Mouse (Mus musculus): Measurements from ENCODE around the gene Atp2b2.

The Atp2b2 gene

GRCm38 (mm10) chr6:114012834-114013233 is 29.6 kb downstream of the Atp2b2 start:
- DNase-seq (ENCODE audit: low read depth): no peak

- DNase-seq (ENCODE audit: low read depth): no peak
Observed at GRCm38 (mm10) chr6:114011976-114012375, 30.4 kb downstream of the Atp2b2 start.

GRCm38 (mm10) chr6:114003796-114004195 is 38.6 kb downstream of the Atp2b2 start:
- no peak for DNase-seq (ENCODE audit: low read depth)

GRCm38 (mm10) chr6:114000928-114001327 is 41.5 kb downstream of the Atp2b2 start:
- DNase-seq (ENCODE audit: low read depth): no peak

- no peak for DNase-seq (ENCODE audit: low read depth)
Observed at GRCm38 (mm10) chr6:114000304-114000703, 42.1 kb downstream of the Atp2b2 start.

GRCm38 (mm10) chr6:113998413-113998812 is 44.0 kb downstream of the Atp2b2 start:
- no peak for DNase-seq (ENCODE audit: low read depth)

- no peak for DNase-seq (ENCODE audit: low read depth)
Observed at GRCm38 (mm10) chr6:113994176-113994575, 48.2 kb downstream of the Atp2b2 start.

GRCm38 (mm10) chr6:113992101-113992500 is 50.3 kb downstream of the Atp2b2 start:
- no peak for DNase-seq (ENCODE audit: low read depth)

GRCm38 (mm10) chr6:113991482-113991881 is 50.9 kb downstream of the Atp2b2 start:
- DNase-seq (ENCODE audit: low read depth): no peak

GRCm38 (mm10) chr6:113990044-113990443 is 52.4 kb downstream of the Atp2b2 start:
- no peak for DNase-seq (ENCODE audit: low read depth)

GRCm38 (mm10) chr6:113988521-113988920 is 53.9 kb downstream of the Atp2b2 start:
- DNase-seq (ENCODE audit: low read depth): no peak

GRCm38 (mm10) chr6:113986671-113987070 is 55.7 kb downstream of the Atp2b2 start:
- no peak for DNase-seq (ENCODE audit: low read depth)

GRCm38 (mm10) chr6:113978673-113979072 is 63.7 kb downstream of the Atp2b2 start:
- DNase-seq (ENCODE audit: low read depth): no peak

- no peak for DNase-seq (ENCODE audit: low read depth)
Observed at GRCm38 (mm10) chr6:113978091-113978650, 64.2 kb downstream of the Atp2b2 start.

- DNase-seq (ENCODE audit: low read depth): no peak
Observed at GRCm38 (mm10) chr6:113970900-113971299, 71.5 kb downstream of the Atp2b2 start.

GRCm38 (mm10) chr6:113970464-113970863 is 71.9 kb downstream of the Atp2b2 start:
- no peak for DNase-seq (ENCODE audit: low read depth)

GRCm38 (mm10) chr6:113969751-113970150 is 72.7 kb downstream of the Atp2b2 start:
- DNase-seq (ENCODE audit: low read depth): no peak

GRCm38 (mm10) chr6:113962811-113963210 is 79.6 kb downstream of the Atp2b2 start:
- no peak for DNase-seq (ENCODE audit: low read depth)

- DNase-seq (ENCODE audit: low read depth): no peak
Observed at GRCm38 (mm10) chr6:113961658-113962057, 80.8 kb downstream of the Atp2b2 start.

- DNase-seq (ENCODE audit: low read depth): no peak
Observed at GRCm38 (mm10) chr6:113959336-113959735, 83.1 kb downstream of the Atp2b2 start.

- DNase-seq (ENCODE audit: low read depth): no peak
Observed at GRCm38 (mm10) chr6:113958714-113959113, 83.7 kb downstream of the Atp2b2 start.

GRCm38 (mm10) chr6:113958003-113958402 is 84.4 kb downstream of the Atp2b2 start:
- no peak for DNase-seq (ENCODE audit: low read depth)

GRCm38 (mm10) chr6:113957232-113957940 is 85.0 kb downstream of the Atp2b2 start:
- DNase-seq (ENCODE audit: low read depth): no peak

- DNase-seq (ENCODE audit: low read depth): no peak
Observed at GRCm38 (mm10) chr6:113947515-113947914, 94.9 kb downstream of the Atp2b2 start.
